Mouse (Mus musculus) embryonic stem cell, embryonic (primary cell): Measurements from ENCODE around the gene Rilp.

Experiments used
- CTCF ChIA-PET, 4 experiments: fragments of 300-600 bp in 2 of 4; fragments of 350-600 bp in 2 of 4; sonication (Branson Sonifier 250); formaldehyde crosslinking; loops; one replicate each; lab custom pipeline; 2022; ENCODE audit warnings: inconsistent platforms in 2 of 4; lab: Charles Lee
- POLR2A ChIA-PET, 4 experiments: fragments of 300-600 bp in 2 of 4; fragments of 350-600 bp in 2 of 4; sonication (Branson Sonifier 250); formaldehyde crosslinking; loops; one replicate each; lab custom pipeline; 2022; ENCODE audit warnings: antibody characterized with exemption in 4 of 4, inconsistent platforms in 1 of 4; lab: Charles Lee

Gene Rilp

GRCm38 (mm10) chr11:75513336-75513735 lies 3.4 kb downstream of the Rilp start, which contains the start of gene Scarf1:
Scarf1 (plus strand) TSS chr11:75513540.
- CTCF ChIA-PET: interaction anchor here in 3 of 4 experiments (0.5 to 1.4 kb wide), 6 partner anchors 10 to 292 kb away, joined by 3 to 9 read pairs (median 5); partner anchors contain the start of gene Tlcd2 (in 1 of the 3)
- POLR2A ChIA-PET: interaction anchor here in 3 of 4 experiments (0.6 to 7.5 kb wide), 15 partner anchors 14 to 220 kb away, joined by 3 to 79 read pairs (median 4); partner anchors contain the start of genes Prpf8 (in 3 of the 3), Slc43a2 (in 2 of the 3) and Tlcd2 (in 2 of the 3)

- ChIA-PET POLR2A (interaction anchor here in 2 of 4 experiments (0.8 to 7.5 kb wide), 3 partner anchors 16 to 142 kb away, joined by 3 to 47 read pairs (median 5); partner anchors contain the start of genes Prpf8 (in 1 of the 2) and Slc43a2 (in 1 of the 2)), CTCF (interaction anchor here in 2 of 4 experiments (0.6 to 1.6 kb wide), 2 partner anchors 44 to 59 kb away, joined by 3 to 4 read pairs; no protein-coding TSS in a partner anchor)
Measured at GRCm38 (mm10) chr11:75515186-75515585, 5.3 kb downstream of the Rilp start.

GRCm38 (mm10) chr11:75519834-75520633 lies 10.1 kb downstream of the Rilp start:
- ChIA-PET CTCF (interaction anchor here (0.5 to 2.8 kb wide), 10 partner anchors 9 to 197 kb away, joined by 3 to 20 read pairs (median 10); partner anchors contain the start of genes Slc43a2 (in 3 of the 4) and Rilp (in 2 of the 4)), POLR2A (interaction anchor here in 3 of 4 experiments (0.6 to 2.6 kb wide), 16 partner anchors 9 to 347 kb away, joined by 3 to 25 read pairs (median 4); partner anchors contain the start of genes Rilp (in 2 of the 3), Slc43a2 (in 2 of the 3) and Pitpna (in 1 of the 3))

- ChIA-PET POLR2A (interaction anchor here in 1 of 4 experiments (2.6 to 4.5 kb wide), 2 partner anchors 11 to 61 kb away, joined by 8 to 18 read pairs; partner anchors contain the start of genes Rilp and Tlcd2), CTCF (interaction anchor here in 1 of 4 experiments (1.5 kb wide), 1 partner anchor 11 kb away, joined by 7 read pairs; no protein-coding TSS in a partner anchor)
Measured at GRCm38 (mm10) chr11:75521609-75522008, 11.7 kb downstream of the Rilp start.

- CTCF ChIA-PET: interaction anchor here in 3 of 4 experiments (1.5 to 2.0 kb wide), 4 partner anchors 9 to 12 kb away, joined by 4 to 7 read pairs (median 6); partner anchors contain the start of genes Rilp (in 1 of the 3) and Scarf1 (in 1 of the 3)
- POLR2A ChIA-PET: interaction anchor here in 1 of 4 experiments (1.5 to 4.5 kb wide), 3 partner anchors 9 to 62 kb away, joined by 5 to 18 read pairs (median 8); partner anchors contain the start of genes Rilp, Slc43a2 and Tlcd2
Measured at GRCm38 (mm10) chr11:75522793-75523192, 12.9 kb downstream of the Rilp start.

GRCm38 (mm10) chr11:75525531-75526125 lies 15.7 kb downstream of the Rilp start:
- ChIA-PET POLR2A (interaction anchor here in 2 of 4 experiments (0.7 to 4.5 kb wide), 7 partner anchors 13 to 64 kb away, joined by 3 to 18 read pairs (median 4); partner anchors contain the start of genes Rilp (in 2 of the 2) and Tlcd2 (in 1 of the 2)), CTCF (interaction anchor here in 3 of 4 experiments (0.9 to 2.1 kb wide), 3 partner anchors 14 to 91 kb away, joined by 3 to 8 read pairs (median 6); partner anchors contain the start of gene Rilp (in 1 of the 3))

- ChIA-PET POLR2A (interaction anchor here in 2 of 4 experiments (0.6 to 1.1 kb wide), 4 partner anchors 14 to 844 kb away, joined by 3 to 6 read pairs (median 4); no protein-coding TSS in a partner anchor), CTCF (interaction anchor here in 1 of 4 experiments (2.1 kb wide), 1 partner anchor 16 kb away, joined by 8 read pairs; no protein-coding TSS in a partner anchor)
Measured at GRCm38 (mm10) chr11:75526943-75527342, 17.0 kb downstream of the Rilp start.

- CTCF ChIA-PET: interaction anchor here (0.9 to 3.7 kb wide), 46 partner anchors 10 to 405 kb away, joined by 3 to 49 read pairs (median 5); partner anchors contain the start of genes Rilp (in 4 of the 4), Prpf8 (in 2 of the 4), Hic1 (in 1 of the 4) and Pitpna (in 1 of the 4)
Measured at GRCm38 (mm10) chr11:75529771-75530170, 19.9 kb downstream of the Rilp start.

GRCm38 (mm10) chr11:75530325-75530724 lies 20.4 kb downstream of the Rilp start:
- POLR2A ChIA-PET: interaction anchor here (0.6 to 6.1 kb wide), 43 partner anchors 10 to 383 kb away, joined by 3 to 60 read pairs (median 4); partner anchors contain the start of genes Rilp (in 3 of the 4), Tlcd2 (in 3 of the 4), Pitpna (in 2 of the 4) and Scarf1 (in 2 of the 4)
- CTCF ChIA-PET: interaction anchor here (0.5 to 3.7 kb wide), 60 partner anchors 10 to 405 kb away, joined by 3 to 49 read pairs (median 4); partner anchors contain the start of genes Rilp (in 4 of the 4), Prpf8 (in 2 of the 4), Scarf1 (in 2 of the 4) and Hic1 (in 1 of the 4)

More at GRCm38 (mm10) chr11:75529771-75530170, 19.9 kb downstream of the Rilp start:
- POLR2A ChIA-PET: interaction anchor here (0.6 to 6.1 kb wide), 36 partner anchors 9 to 384 kb away, joined by 3 to 60 read pairs (median 5); partner anchors contain the start of genes Rilp (in 3 of the 4), Tlcd2 (in 3 of the 4), Pitpna (in 2 of the 4) and Scarf1 (in 2 of the 4)

- POLR2A ChIA-PET: interaction anchor here (0.6 to 6.1 kb wide), 51 partner anchors 7 to 310 kb away, joined by 3 to 60 read pairs (median 5); partner anchors contain the start of genes Pitpna (in 3 of the 4), Rilp (in 3 of the 4), Tlcd2 (in 3 of the 4) and Prpf8 (in 2 of the 4)
- CTCF ChIA-PET: interaction anchor here (0.5 to 3.7 kb wide), 61 partner anchors 10 to 740 kb away, joined by 3 to 49 read pairs (median 4); partner anchors contain the start of genes Rilp (in 4 of the 4), Prpf8 (in 2 of the 4), Scarf1 (in 2 of the 4) and Pitpna (in 1 of the 4)
Measured at GRCm38 (mm10) chr11:75530845-75531373, 21.0 kb downstream of the Rilp start.

GRCm38 (mm10) chr11:75531469-75532242 lies 21.8 kb downstream of the Rilp start, which contains the start of gene Slc43a2:
Slc43a2 (plus strand) TSS chr11:75531694.
- CTCF ChIA-PET: interaction anchor here (0.5 to 3.7 kb wide), 24 partner anchors 10 to 739 kb away, joined by 3 to 49 read pairs (median 4); partner anchors contain the start of genes Rilp (in 4 of the 4) and Pitpna (in 1 of the 4)
- POLR2A ChIA-PET: interaction anchor here in 3 of 4 experiments (0.5 to 6.1 kb wide), 40 partner anchors 8 to 203 kb away, joined by 3 to 60 read pairs (median 5); partner anchors contain the start of genes Pitpna (in 3 of the 3), Rilp (in 3 of the 3), Tlcd2 (in 3 of the 3) and Prpf8 (in 2 of the 3)

- ChIA-PET CTCF (interaction anchor here in 3 of 4 experiments (0.7 to 3.7 kb wide), 12 partner anchors 9 to 108 kb away, joined by 3 to 49 read pairs (median 4); partner anchors contain the start of genes Rilp (in 3 of the 3) and Tlcd2 (in 1 of the 3)), POLR2A (interaction anchor here in 3 of 4 experiments (0.5 to 6.1 kb wide), 25 partner anchors 8 to 202 kb away, joined by 3 to 60 read pairs (median 8); partner anchors contain the start of genes Rilp (in 3 of the 3), Tlcd2 (in 3 of the 3), Scarf1 (in 2 of the 3) and Myo1c (in 1 of the 3))
Measured at GRCm38 (mm10) chr11:75532340-75533277, 22.7 kb downstream of the Rilp start.

- CTCF ChIA-PET: interaction anchor here in 1 of 4 experiments (1.0 to 3.7 kb wide), 3 partner anchors 23 to 29 kb away, joined by 3 to 39 read pairs (median 37); partner anchors contain the start of gene Rilp
- POLR2A ChIA-PET: interaction anchor here in 2 of 4 experiments (1.6 to 6.1 kb wide), 6 partner anchors 8 to 73 kb away, joined by 8 to 60 read pairs (median 24); partner anchors contain the start of genes Rilp (in 1 of the 2), Scarf1 (in 1 of the 2) and Tlcd2 (in 1 of the 2)
Measured at GRCm38 (mm10) chr11:75533314-75534015, 23.6 kb downstream of the Rilp start.
